Mouse (Mus musculus): ENCODE measurements around the gene H2-Ob. TPM values are rescaled to one million over a fixed set of nuclear protein-coding genes. Genes with fewer than 3 reads are reported as not detected.

Gene H2-Ob
- polyA plus RNA-seq, 1 experiment from 2014 or later, result not detected

GRCm38 (mm10) chr17:34288131-34288530, 49.4 kb downstream of the H2-Ob start:
- DNase-seq (ENCODE audit: low spot score), result no peak
- Histone ChIP-seq H3K4me2 (ENCODE audit: low read depth, low read length) (no peak overlapping the region), H3K4me1 (ENCODE audit: control insufficient read depth, insufficient read depth, low read length) (no peaks in the 10 kb centered on the region), H3K36me3 (replicated peaks; ENCODE audit: control insufficient read depth, insufficient read depth, low read depth, low read length) (no peaks in the 10 kb centered on the region), H3K27ac (replicated peaks; ENCODE audit: low read depth, low read length) (no peak overlapping the region), H3K9ac (replicated peaks; ENCODE audit: low read length) (no peak overlapping the region), H3K27me3 (ENCODE audit: control insufficient read depth, insufficient read depth, low read length) (no peaks in the 10 kb centered on the region), H3K4me3 (ENCODE audit: low read depth, low read length) (no peak overlapping the region), H3K9me3 (replicated peaks; ENCODE audit: control insufficient read depth, low read length) (no peaks in the 10 kb centered on the region)
- 50% methylated on average over 3 of the region's 3 CpGs for WGBS
- no peak for ATAC-seq (replicated peaks; ENCODE audit: insufficient number of reproducible peaks, low FRiP score, low TSS enrichment, low read depth)

DNA sequence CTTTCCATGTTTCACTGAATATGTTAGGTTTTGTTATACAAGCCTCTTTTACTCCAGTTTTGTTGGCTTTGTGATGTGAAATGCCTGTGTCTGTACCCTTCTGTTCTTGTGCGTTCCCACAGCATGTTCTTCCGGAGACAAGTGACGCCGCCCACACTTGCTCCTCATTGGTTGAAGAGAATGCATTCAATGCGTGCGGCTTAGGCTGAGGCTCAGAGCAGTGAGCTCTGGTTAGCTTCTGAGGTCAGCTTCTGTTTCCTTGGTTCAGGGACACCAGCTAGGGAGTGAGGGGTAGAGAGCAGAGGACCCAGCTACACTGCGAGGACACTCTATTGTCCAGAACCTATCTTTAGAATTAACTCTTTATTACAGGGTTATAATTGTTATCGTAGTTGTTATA, 52.9 kb downstream of the H2-Ob start:
- Histone ChIP-seq H3K27me3 (ENCODE audit: control insufficient read depth, insufficient read depth, low read length) (no peaks in the 10 kb centered on the region), H3K9me3 (replicated peaks; ENCODE audit: control insufficient read depth, low read length) (no peaks in the 10 kb centered on the region), H3K9ac (replicated peaks; ENCODE audit: low read length) (no peak overlapping the region), H3K4me1 (ENCODE audit: control insufficient read depth, insufficient read depth, low read length) (no peaks in the 10 kb centered on the region), H3K4me2 (ENCODE audit: low read depth, low read length) (no peak overlapping the region), H3K4me3 (ENCODE audit: low read depth, low read length) (no peak overlapping the region), H3K27ac (replicated peaks; ENCODE audit: low read depth, low read length) (no peak overlapping the region), H3K36me3 (replicated peaks; ENCODE audit: control insufficient read depth, insufficient read depth, low read depth, low read length) (no peaks in the 10 kb centered on the region)
- ATAC-seq (replicated peaks; ENCODE audit: insufficient number of reproducible peaks, low FRiP score, low TSS enrichment, low read depth), result peak; percentile 90; the same call in 1 of the 2 replicates
- DNase-seq (ENCODE audit: low spot score), result peak; percentile 89
- WGBS, result 19% methylated on average over 8 of the region's 8 CpGs

DNA sequence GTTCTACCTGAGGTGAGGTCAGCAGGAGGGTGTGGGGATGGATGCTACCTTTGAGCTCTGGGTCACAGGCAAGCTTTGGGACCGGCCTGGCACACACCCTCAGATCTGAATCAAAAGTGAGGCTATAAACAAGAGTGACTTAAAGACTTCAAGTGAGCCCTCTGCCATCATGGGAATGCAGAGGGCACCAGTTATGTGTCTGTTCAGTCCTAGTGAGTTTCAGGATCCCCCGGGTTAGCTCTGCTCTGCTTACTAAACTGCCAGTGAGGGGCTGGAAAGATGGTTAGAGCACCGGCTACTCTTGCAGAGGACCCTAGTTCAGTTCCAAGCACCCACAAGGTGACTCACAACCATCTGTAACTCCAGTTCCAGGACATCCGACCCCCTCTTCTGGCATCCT, 53.9 kb downstream of the H2-Ob start:
- Histone ChIP-seq H3K36me3 (replicated peaks; ENCODE audit: control insufficient read depth, insufficient read depth, low read depth, low read length) (no peaks in the 10 kb centered on the region), H3K4me2 (ENCODE audit: low read depth, low read length) (no peak overlapping the region), H3K9ac (replicated peaks; ENCODE audit: low read length) (no peak overlapping the region), H3K9me3 (replicated peaks; ENCODE audit: control insufficient read depth, low read length) (no peaks in the 10 kb centered on the region), H3K4me3 (ENCODE audit: low read depth, low read length) (no peak overlapping the region), H3K27ac (replicated peaks; ENCODE audit: low read depth, low read length) (no peak overlapping the region), H3K4me1 (ENCODE audit: control insufficient read depth, insufficient read depth, low read length) (no peaks in the 10 kb centered on the region), H3K27me3 (ENCODE audit: control insufficient read depth, insufficient read depth, low read length) (no peaks in the 10 kb centered on the region)
- WGBS, result 90% methylated on average over 4 of the region's 4 CpGs
- ATAC-seq (replicated peaks; ENCODE audit: insufficient number of reproducible peaks, low FRiP score, low TSS enrichment, low read depth) (no peak), DNase-seq (ENCODE audit: low spot score) (no peak)

GRCm38 (mm10) chr17:34293533-34293932, 54.8 kb downstream of the H2-Ob start:
- Histone ChIP-seq H3K4me2 (ENCODE audit: low read depth, low read length) (no peak overlapping the region), H3K27me3 (ENCODE audit: control insufficient read depth, insufficient read depth, low read length) (no peaks in the 10 kb centered on the region), H3K9ac (replicated peaks; ENCODE audit: low read length) (no peak overlapping the region), H3K36me3 (replicated peaks; ENCODE audit: control insufficient read depth, insufficient read depth, low read depth, low read length) (no peaks in the 10 kb centered on the region), H3K4me3 (ENCODE audit: low read depth, low read length) (no peak overlapping the region), H3K9me3 (replicated peaks; ENCODE audit: control insufficient read depth, low read length) (no peaks in the 10 kb centered on the region), H3K4me1 (ENCODE audit: control insufficient read depth, insufficient read depth, low read length) (no peaks in the 10 kb centered on the region), H3K27ac (replicated peaks; ENCODE audit: low read depth, low read length) (no peak overlapping the region)
- WGBS, result 41% methylated on average over 2 of the region's 2 CpGs
- DNase-seq (ENCODE audit: low spot score) (no peak), ATAC-seq (replicated peaks; ENCODE audit: insufficient number of reproducible peaks, low FRiP score, low TSS enrichment, low read depth) (no peak)

GRCm38 (mm10) chr17:34294249-34294648, 55.5 kb downstream of the H2-Ob start:
- WGBS, result 72% methylated on average over 4 of the region's 4 CpGs
- no peaks in the 10 kb centered on the region for H3K4me1 ChIP-seq (ENCODE audit: control insufficient read depth, insufficient read depth, low read length)
- ATAC-seq (replicated peaks; ENCODE audit: insufficient number of reproducible peaks, low FRiP score, low TSS enrichment, low read depth) (no peak), DNase-seq (ENCODE audit: low spot score) (no peak)
- no peak overlapping the region for H3K27ac ChIP-seq (replicated peaks; ENCODE audit: low read depth, low read length)
- H3K9ac ChIP-seq (replicated peaks; ENCODE audit: low read length), result no peak overlapping the region
- no peaks in the 10 kb centered on the region for H3K36me3 ChIP-seq (replicated peaks; ENCODE audit: control insufficient read depth, insufficient read depth, low read depth, low read length)
- H3K4me3 ChIP-seq (ENCODE audit: low read depth, low read length), result no peak overlapping the region
- no peaks in the 10 kb centered on the region for H3K27me3 ChIP-seq (ENCODE audit: control insufficient read depth, insufficient read depth, low read length)
- H3K9me3 ChIP-seq (replicated peaks; ENCODE audit: control insufficient read depth, low read length), result no peaks in the 10 kb centered on the region
- no peak overlapping the region for H3K4me2 ChIP-seq (ENCODE audit: low read depth, low read length)

GRCm38 (mm10) chr17:34295307-34295706, 56.6 kb downstream of the H2-Ob start:
- no peaks in the 10 kb centered on the region for H3K9me3 ChIP-seq (replicated peaks; ENCODE audit: control insufficient read depth, low read length)

DNA sequence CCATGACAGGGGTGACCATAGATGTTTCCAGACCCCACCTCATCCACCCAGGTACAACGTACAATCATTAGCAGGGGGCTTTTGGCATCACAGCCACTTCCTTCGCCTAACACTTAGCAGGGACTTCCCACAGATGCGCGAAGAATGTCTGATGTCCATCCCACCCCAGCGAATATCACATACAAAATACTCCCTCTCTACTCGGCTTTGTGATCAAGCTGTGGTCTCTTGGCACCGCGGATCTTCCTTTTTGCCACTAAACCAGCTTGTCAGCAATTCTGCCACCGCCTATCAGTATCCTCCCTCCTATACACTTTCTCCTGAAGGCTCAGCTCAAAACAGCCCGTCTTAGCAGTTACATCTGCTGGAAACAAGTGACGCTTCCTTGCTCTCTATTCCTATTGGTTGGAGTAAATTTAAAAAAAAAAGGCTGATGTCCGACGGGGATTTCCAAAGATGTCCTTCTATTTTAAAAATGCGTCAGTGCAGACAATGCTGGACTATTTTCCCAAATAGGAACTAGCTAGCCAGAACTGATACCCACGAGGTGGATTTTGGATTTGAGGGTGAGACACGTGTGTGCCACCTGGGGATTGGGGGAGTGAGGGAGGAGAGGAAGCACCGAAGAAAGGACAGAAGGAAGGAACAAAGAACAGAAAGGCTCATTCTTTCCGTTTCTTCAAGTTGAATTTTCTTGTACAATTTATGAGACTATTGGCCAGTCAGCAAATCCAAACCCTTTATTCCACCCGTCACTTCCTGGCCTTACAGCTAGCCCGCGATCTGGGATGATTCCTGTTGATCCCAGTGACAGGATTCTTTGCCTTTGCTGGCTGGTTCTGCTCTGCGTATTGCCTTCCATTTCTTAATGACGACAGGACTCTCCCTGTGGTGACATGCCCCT, 57.4 kb downstream of the H2-Ob start:
- no peak overlapping the region for H3K27ac ChIP-seq (replicated peaks; ENCODE audit: low read depth, low read length)
- H3K4me1 ChIP-seq (ENCODE audit: control insufficient read depth, insufficient read depth, low read length), result no peaks in the 10 kb centered on the region
- H3K4me2 ChIP-seq (ENCODE audit: low read depth, low read length), result peak overlapping the region; percentile 34
- H3K9ac ChIP-seq (replicated peaks; ENCODE audit: low read length), result no peak overlapping the region
- peak; percentile 83 for DNase-seq (ENCODE audit: low spot score)
- no peaks in the 10 kb centered on the region for H3K27me3 ChIP-seq (ENCODE audit: control insufficient read depth, insufficient read depth, low read length)
- H3K4me3 ChIP-seq (ENCODE audit: low read depth, low read length), result peak overlapping the region; percentile 29
- no peak for ATAC-seq (replicated peaks; ENCODE audit: insufficient number of reproducible peaks, low FRiP score, low TSS enrichment, low read depth)
- H3K9me3 ChIP-seq (replicated peaks; ENCODE audit: control insufficient read depth, low read length), result no peaks in the 10 kb centered on the region
- WGBS, result 24% methylated on average over 23 of the region's 23 CpGs
- H3K36me3 ChIP-seq (replicated peaks; ENCODE audit: control insufficient read depth, insufficient read depth, low read depth, low read length), result no peaks in the 10 kb centered on the region

More at GRCm38 (mm10) chr17:34295307-34295706, 56.6 kb downstream of the H2-Ob start:
- Histone ChIP-seq H3K4me1 (ENCODE audit: control insufficient read depth, insufficient read depth, low read length) (no peaks in the 10 kb centered on the region), H3K4me2 (ENCODE audit: low read depth, low read length) (no peak overlapping the region), H3K27ac (replicated peaks; ENCODE audit: low read depth, low read length) (no peak overlapping the region), H3K36me3 (replicated peaks; ENCODE audit: control insufficient read depth, insufficient read depth, low read depth, low read length) (no peaks in the 10 kb centered on the region), H3K4me3 (ENCODE audit: low read depth, low read length) (no peak overlapping the region), H3K27me3 (ENCODE audit: control insufficient read depth, insufficient read depth, low read length) (no peaks in the 10 kb centered on the region), H3K9ac (replicated peaks; ENCODE audit: low read length) (no peak overlapping the region)
- DNase-seq (ENCODE audit: low spot score), result no peak
- ATAC-seq (replicated peaks; ENCODE audit: insufficient number of reproducible peaks, low FRiP score, low TSS enrichment, low read depth), result no peak

- Histone ChIP-seq H3K27ac (replicated peaks; ENCODE audit: low read depth, low read length) (no peak overlapping the region), H3K9me3 (replicated peaks; ENCODE audit: control insufficient read depth, low read length) (no peaks in the 10 kb centered on the region), H3K36me3 (replicated peaks; ENCODE audit: control insufficient read depth, insufficient read depth, low read depth, low read length) (no peaks in the 10 kb centered on the region), H3K27me3 (ENCODE audit: control insufficient read depth, insufficient read depth, low read length) (no peaks in the 10 kb centered on the region), H3K9ac (replicated peaks; ENCODE audit: low read length) (no peak overlapping the region), H3K4me1 (ENCODE audit: control insufficient read depth, insufficient read depth, low read length) (no peaks in the 10 kb centered on the region), H3K4me3 (ENCODE audit: low read depth, low read length) (no peak overlapping the region), H3K4me2 (ENCODE audit: low read depth, low read length) (no peak overlapping the region)
- ATAC-seq (replicated peaks; ENCODE audit: insufficient number of reproducible peaks, low FRiP score, low TSS enrichment, low read depth), result no peak
- DNase-seq (ENCODE audit: low spot score), result no peak
- 58% methylated on average over 3 of the region's 3 CpGs for WGBS
Observed at GRCm38 (mm10) chr17:34299356-34299755, 60.7 kb downstream of the H2-Ob start.

Measured in embryonic facial prominence, embryonic 11.5 days (tissue).